Mouse (Mus musculus): ENCODE results near the gene Cryab.

Gene Cryab

DNA sequence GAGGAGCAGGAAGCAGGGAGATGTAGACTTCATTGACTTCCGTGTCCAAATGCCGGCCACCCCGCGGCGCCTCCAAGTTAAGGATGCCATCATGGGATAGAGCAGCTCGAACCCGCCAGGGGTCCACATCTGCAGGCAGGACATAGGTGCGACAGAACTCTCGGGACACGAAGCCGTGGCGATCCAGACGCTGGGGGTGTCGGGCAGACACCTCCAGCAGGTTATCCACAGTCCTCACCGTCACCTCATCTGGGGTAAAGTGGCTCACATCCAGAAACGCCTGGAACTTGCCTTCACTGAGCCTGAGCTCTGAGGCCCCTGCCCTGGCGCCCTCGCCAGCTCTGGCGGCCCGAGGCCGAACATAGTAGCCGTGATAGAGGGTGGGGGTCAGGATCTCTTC lies at the start of gene Cryab:
Gene Cryab, plus strand, starts transcription at position 3 of the 400 bp plus-strand sequence.
- no peak for DNase-seq (ENCODE audit: low read depth, low spot score)

DNA sequence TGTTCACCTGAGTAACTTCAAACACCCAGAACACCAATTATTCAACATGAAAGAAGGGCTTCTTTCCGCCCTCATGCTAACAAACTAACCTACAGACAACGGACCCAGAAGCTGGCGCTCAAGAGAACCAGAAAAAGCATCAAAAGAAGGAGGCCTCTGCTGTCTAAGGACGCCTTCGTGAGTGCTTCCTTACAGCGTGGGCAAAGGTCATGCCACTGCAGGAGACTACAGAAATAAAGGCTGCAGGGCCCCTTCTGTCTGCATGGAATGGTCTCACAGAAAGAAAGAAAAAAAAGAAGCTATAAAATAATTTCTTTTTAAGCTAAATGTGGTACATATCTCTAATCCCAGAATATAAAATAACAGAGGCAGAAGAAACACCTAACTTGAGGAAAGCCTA lies 46.2 kb upstream of the Cryab start:
- no peak for DNase-seq (ENCODE audit: low read depth, low spot score)

DNA sequence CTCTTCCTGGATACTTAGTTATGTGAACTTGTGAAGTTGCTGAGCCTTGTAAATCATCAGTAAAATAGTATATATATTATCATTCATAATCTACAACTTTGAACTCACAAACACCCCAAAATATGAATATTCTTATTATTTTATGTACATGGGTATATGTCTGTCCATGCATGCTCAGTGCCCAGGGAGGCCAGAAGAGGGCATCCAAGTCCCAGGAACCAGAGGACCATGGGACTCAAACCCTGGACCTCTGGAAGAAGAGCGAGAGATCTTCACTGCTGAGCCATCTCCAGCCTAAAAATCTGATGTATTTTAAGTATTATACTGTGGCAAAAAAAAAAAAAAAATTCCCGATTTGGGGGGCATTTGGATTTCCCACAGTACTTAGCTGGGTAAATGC lies 42.0 kb upstream of the Cryab start:
- no peak for DNase-seq (ENCODE audit: low read depth, low spot score)

DNA sequence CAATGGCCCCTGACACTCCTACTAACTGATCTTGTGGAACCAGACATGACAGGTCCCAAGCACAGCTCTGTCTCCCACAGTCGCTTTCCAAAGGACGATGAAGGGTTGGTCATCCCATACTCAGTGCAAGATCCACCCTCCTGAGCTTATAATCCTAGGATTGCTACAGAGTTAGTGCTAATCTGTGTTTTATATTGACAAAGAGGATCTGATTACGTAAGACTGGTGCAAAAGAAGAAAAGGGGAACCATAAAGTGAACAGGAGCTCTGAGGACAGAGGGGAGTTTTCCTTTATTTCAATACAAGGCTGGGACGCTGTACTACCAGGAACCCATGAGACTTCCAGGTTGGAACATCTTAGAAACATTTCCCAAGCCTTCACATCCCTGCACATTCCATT lies 39.8 kb upstream of the Cryab start:
- DNase-seq (ENCODE audit: low read depth, low spot score), result no peak

DNA sequence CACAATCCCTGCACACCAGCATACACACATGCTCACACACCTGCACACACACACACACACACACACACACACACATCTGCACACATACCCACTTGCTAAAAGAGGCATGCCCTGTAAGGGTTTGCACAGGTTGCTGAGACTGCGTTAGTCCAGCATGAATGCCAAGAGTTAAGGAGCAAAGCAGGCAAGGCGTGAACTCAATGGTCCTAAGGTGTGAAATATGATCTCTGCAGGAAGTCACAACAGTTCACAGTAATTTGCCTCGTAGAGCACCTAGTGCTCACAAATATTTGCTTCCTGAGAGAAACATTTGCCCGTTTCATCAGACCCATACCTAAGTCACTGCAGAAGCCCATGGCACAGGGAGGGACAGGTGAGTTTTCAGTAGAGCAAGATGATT lies 36.9 kb upstream of the Cryab start:
- DNase-seq (ENCODE audit: low read depth, low spot score), result no peak

DNA sequence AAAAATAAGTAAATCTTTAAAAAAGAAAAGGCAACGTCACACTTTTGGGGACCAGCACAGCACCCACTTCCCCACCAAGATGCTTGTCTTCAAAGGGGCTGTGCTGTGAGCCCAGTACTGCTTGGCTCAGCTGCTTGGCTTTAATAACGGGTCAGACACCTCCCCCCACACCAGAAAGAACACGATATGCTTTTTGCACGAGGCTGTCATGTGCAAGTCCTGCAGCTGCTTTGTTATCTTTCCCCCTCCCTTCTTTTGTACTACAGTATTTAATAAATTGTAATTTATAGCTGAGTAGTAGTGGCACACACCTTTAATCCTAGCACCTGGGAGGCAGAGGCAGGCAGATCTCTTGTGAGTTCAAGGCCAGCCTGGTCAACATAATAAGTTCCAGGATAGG lies 32.2 kb upstream of the Cryab start:
- DNase-seq (ENCODE audit: low read depth, low spot score), result no peak

- no peak for DNase-seq (ENCODE audit: low read depth, low spot score)
Measured at GRCm38 (mm10) chr9:50721061-50721460, 30.1 kb upstream of the Cryab start.

GRCm38 (mm10) chr9:50722451-50722911 lies 28.6 kb upstream of the Cryab start:
- no peak for DNase-seq (ENCODE audit: low read depth, low spot score)

DNA sequence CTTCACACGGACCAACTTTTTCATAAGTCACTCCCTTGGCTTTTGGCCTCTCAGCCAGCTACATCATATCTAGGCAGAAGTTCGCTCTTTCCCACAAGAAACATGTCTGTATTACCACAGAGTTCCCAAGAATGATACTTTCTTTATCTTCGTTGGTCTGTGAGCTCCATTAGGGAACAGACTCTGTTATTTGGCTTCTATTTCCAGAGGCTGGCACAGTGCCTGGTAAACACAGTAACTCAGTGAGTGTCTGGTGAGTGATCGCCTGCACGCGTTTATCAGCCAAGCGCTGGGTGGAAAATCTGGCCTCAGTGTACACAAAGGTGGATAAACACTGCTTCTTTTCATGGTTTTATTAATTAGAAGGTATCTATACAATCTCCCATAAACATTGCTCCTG lies 27.7 kb upstream of the Cryab start:
- DNase-seq (ENCODE audit: low read depth, low spot score), result no peak

GRCm38 (mm10) chr9:50724147-50724546 lies 27.0 kb upstream of the Cryab start:
- no peak for DNase-seq (ENCODE audit: low read depth, low spot score)

- no peak for DNase-seq (ENCODE audit: low read depth, low spot score)
Measured at GRCm38 (mm10) chr9:50724661-50725330, 26.3 kb upstream of the Cryab start.

DNA sequence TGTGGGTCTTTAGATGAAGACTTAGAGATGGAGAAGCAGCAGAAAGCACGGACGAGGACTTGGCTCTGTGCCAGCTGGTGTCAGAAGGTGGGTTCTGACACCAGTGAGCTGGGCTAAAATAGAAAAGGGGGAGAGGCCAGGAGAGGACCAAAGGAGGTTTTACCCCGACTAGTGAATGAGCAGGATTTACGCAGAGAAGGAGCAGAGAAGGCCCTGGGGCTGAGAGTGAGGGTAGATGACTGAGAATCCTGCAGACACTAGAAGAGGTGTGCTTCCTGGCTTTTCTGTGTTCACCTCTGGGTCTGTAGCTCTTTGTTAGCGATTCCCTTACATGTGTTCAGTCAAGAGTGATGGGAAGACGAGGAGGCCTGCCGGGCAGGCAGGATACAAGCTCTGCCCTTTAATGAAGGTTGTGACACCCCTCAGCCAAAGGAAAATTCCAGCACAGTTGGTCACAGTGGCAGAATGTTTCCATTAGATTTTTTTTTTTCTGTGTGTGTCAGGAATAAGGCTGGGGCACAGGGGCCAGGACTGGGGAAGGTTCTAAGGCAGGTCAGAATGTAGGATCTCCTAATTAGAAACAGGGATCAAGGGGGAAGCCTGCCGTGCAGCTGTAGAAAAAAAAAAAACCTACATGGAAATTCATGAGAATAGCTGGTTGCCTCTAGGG lies 25.1 kb upstream of the Cryab start:
- no peak for DNase-seq (ENCODE audit: low read depth, low spot score)

DNA sequence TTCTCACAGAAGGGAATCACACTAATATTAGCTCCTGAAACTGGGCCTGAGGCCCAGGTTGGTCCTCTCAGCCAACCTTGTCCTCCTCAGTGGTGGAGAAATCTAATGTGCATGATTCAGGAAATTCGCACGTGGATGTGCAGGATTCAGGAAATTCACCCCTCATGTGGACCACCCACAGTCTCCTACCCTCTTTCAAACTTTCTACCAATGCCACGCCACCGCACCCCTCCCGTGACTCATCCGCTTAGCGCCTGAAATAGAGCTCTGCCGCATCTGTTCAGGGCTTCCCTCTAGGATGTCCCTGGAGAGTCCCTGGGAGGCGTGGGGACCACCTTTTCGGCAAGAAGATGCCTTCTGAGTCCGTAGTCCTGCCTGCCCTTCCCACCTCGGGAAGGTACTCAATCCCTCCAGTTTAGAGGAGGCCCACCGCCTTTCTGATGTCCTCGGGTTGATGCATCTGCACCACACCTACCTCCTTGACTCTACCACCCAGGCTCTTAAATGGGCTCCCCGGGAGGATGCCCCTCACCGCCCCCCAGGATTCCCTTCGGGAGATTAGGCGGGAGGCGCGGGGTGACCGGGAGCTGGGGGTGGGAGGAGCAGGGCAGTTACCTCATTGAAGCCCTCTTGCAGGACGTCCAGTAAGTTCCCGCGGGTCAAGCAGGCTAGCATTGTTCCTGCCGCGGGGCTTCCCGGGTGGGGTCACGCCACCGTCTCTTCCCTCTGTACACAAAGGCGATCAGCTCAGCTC lies 23.8 kb upstream of the Cryab start:
- no peak for DNase-seq (ENCODE audit: low read depth, low spot score)

DNA sequence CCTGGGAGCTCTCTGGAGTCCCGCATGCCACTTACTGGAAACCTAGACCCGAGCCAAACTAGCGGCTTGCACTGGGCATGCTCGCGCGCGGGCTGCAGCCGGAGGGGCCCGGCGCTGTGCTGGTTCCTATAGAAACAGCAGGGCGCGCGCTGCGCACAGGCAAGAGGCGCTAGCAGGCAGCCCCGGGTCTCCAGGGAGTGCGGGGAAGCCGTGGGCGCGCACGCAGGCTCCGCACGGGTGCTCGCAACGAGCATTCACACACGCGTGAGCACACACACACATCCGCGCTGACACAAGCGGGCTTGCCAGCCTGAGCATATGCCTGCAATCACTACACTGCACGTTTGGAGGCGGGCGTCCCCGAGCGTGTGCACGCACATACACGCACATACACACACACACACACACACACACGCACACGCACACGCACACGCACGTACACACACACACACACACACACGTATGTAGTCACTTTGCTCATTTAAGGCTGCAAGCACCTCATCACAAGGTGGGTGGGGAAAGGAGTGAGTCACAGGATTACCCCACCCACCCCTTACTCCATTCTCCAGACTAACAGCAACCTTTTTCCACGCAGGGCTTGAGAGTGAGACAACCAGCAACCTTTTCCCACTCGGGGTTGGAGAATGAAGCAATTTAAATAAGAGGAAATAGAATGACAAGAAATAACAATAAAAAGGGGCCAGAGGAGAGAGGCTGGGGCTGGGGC lies 23.0 kb upstream of the Cryab start:
- peak; percentile 71 for DNase-seq (ENCODE audit: low read depth, low spot score)

- no peak for DNase-seq (ENCODE audit: low read depth, low spot score)
Measured at GRCm38 (mm10) chr9:50729600-50729999, 21.5 kb upstream of the Cryab start.

GRCm38 (mm10) chr9:50732560-50732959 lies 18.6 kb upstream of the Cryab start:
- DNase-seq (ENCODE audit: low read depth, low spot score), result no peak

GRCm38 (mm10) chr9:50734989-50735388 lies 16.1 kb upstream of the Cryab start:
- no peak for DNase-seq (ENCODE audit: low read depth, low spot score)

DNA sequence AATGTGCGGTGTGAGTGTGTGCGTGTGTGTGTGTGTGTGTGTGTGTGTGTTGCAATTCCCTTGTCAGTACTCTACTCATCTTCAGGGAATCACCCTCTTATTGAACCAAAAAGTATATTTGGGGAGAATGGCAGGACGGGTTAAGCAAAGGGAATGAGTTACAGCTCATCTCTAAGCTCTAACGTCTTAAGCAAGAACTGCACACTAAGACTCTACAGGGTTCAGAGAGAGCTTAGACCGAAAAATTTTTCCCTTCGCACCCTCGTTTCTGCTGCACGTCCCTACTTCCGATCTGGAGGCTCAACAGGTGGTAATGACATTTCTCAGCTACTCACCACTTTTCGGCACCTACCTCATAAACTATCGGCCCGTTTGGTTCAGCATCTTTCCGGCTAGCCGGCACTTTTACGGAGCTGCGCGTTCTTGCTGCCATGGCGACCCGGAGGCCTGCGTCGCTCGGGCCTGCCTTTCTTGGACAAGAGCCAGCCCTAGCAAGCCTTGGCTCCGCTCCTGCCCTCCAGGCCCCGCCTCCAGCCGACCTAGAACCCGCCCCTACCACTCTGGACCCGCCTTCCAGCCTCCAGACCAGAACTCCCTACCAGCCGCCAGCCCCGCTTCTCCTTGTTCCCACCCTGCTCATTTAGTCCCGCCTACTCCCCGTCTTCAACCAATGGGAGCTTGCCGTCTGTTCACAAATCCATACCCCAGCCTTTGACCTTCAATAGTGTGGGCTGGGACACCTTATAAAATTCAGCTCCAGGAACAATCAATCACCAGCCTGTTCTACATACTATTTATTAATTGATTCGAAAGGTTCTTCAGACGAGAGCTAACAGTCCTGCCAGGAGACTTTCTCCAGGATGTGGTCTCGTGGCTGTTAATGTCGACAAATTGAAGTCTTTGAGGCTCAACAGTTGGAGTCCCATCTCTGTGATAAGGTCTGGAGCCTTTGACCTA lies 11.9 kb upstream of the Cryab start, which contains the start of gene Dixdc1:
Gene Dixdc1, minus strand, starts transcription at position 604 of the 957 bp plus-strand sequence.
- DNase-seq (ENCODE audit: low read depth, low spot score), result peak; percentile 87

DNA sequence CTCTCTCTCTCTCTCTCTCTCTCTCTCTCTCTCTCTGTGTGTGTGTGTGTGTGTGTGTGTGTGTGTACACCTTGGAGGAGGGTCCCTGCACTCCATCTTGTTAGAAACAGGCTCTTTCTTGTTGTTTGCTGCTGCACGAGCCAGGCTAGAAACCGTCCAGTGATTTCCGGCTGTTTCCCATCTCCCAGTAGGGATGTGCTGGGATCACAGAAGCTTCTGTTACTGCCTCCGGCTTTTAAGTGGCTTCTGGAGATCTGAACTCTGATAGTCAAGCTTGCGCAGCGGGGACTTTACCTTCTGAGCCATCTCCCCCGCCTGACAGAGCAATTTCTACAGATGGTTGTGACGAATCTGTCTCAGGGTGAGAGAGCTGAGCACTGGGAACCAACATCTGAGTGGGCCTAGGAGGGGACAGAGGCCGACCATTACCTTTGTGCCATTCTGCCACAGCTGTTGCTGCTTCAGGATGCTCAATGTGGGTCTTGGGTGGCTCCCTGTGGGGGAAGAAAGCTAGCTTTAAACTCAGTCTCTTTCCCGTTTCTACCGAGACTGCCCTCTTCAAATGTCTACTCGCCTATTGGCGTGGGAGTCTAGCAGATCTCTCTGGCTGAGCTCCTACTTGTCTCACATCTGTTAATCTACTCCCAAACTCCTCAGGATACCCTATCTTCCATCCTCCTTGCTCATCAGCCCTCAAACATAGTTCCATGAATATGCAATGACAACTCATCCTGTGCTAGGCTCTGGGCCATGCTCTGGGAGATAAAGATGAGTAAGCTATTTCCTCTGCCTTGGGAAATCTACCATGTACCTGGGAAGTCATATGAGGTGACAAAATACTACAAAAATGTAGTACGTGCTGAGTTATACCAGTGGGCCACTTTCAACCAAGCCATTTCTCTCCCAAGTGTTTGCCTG lies 10.0 kb upstream of the Cryab start:
- no peak for DNase-seq (ENCODE audit: low read depth, low spot score)

- DNase-seq (ENCODE audit: low read depth, low spot score), result no peak
Measured at GRCm38 (mm10) chr9:50742261-50742660, 8.9 kb upstream of the Cryab start.

Measured in embryo, embryonic 11.5 days (tissue).